8 mouse cellular contexts compared by ENCODE assay signal in the genomic region with DNA sequence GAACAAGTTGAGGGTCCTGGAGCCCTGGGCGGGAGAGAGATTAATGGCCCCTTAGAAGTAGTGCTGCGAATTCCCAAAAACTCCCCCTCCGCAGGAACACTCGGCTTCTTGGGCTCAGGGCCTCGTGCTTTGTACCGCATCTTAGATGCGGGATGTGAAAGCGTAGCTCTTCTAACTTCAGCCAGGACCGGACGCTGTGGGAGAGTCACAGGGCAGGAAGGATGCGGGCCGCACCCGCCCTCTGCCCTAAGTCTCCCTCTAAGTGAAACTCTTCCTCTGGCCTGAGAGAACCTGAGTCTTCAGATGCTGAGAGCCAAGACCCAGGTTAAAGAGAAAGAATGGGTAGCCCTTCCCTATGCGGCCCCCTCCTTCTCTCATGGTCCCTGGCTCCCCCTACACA. TPM values are rescaled to one million over a fixed set of nuclear protein-coding genes. Genes with fewer than 3 reads are reported as not detected.
A peak's percentile ranks its signal among the peaks of the same experiment; 100 is the strongest.
DNase-seq lines count a peak whose midpoint lies in the region; ATAC-seq and TF ChIP-seq lines count a peak whose summit lies in the region.

No protein-coding gene starts in this region.

- intact Hi-C loops in heart, adult 2 months (cut with DNase I) = loop anchor here (5.0 kb wide), 1 partner anchor 57 kb away; a partner anchor contains a TSS
- intact Hi-C loops in heart, postnatal 25 days (cut with DNase I) = loop anchor here (5.0 kb wide), 2 partner anchors 57 to 92 kb away; a partner anchor contains a TSS

- H3K4me3 ChIP-seq in heart, adult 2 months = peak overlapping the region; percentile 71
- H3K4me3 ChIP-seq in forebrain, embryonic 14.5 days (ENCODE audit: low read depth, low read length) = peak overlapping the region; percentile 75
- H3K4me3 ChIP-seq in kidney, adult 2 months (ENCODE audit: insufficient read depth, low read depth, low read length) = peak overlapping the region; percentile 74

- peak overlapping the region; percentile 95 for H3K4me2 ChIP-seq in forebrain, embryonic 14.5 days (ENCODE audit: low read length)

- DNase-seq in heart, adult 2 months = peak; percentile 65 to 72
- no peak for DNase-seq in heart, postnatal 25 days (ENCODE audit: low spot score)
- DNase-seq in forebrain, embryonic 14.5 days (ENCODE audit: low spot score) = no peak
- peak; percentile 65 for DNase-seq in kidney, adult 2 months
- peak; percentile 51 for DNase-seq in lung, postnatal 14 days
- DNase-seq in right cerebral cortex, postnatal 10 days (ENCODE audit: low spot score in 2 of 2) = no peak
- DNase-seq in ovary, postnatal 14 days (ENCODE audit: low spot score) = no peak

- ATAC-seq in forebrain, embryonic 14.5 days = no peak
- ATAC-seq in monocyte, adult 5-6 weeks (replicated peaks; ENCODE audit: insufficient number of reproducible peaks, low FRiP score, low TSS enrichment, poor library complexity, severe bottlenecking) = no peak

- H3K27ac ChIP-seq in heart, adult 2 months = peak overlapping the region; percentile 98
- no peak overlapping the region for H3K27ac ChIP-seq in forebrain, embryonic 14.5 days (ENCODE audit: low read depth, low read length)
- H3K27ac ChIP-seq in kidney, adult 2 months (ENCODE audit: insufficient read depth, low read depth, low read length) = peak overlapping the region; percentile 67

- H3K9me3 ChIP-seq in forebrain, embryonic 14.5 days (replicated peaks; ENCODE audit: control insufficient read depth, low read length) = no peaks in the 10 kb centered on the region

- peaks cover 7% of the 10 kb centered on the region; the same call in 1 of the 2 replicates for H3K36me3 ChIP-seq in heart, adult 2 months (ENCODE audit: control insufficient read depth, insufficient read depth, low read length)
- H3K36me3 ChIP-seq in forebrain, embryonic 14.5 days (ENCODE audit: control insufficient read depth, insufficient read depth, low read length) = no peaks in the 10 kb centered on the region
- H3K36me3 ChIP-seq in kidney, adult 2 months (ENCODE audit: control insufficient read depth, insufficient read depth, low read length) = no peaks in the 10 kb centered on the region

- TF ChIP-seq EP300 in heart, adult 2 months (IDR thresholded peaks at IDR 0.05; ENCODE audit: insufficient read depth, low read depth, low read length) = peak; percentile 83

- H3K9ac ChIP-seq in heart, adult 2 months (ENCODE audit: low read depth, low read length) = peak overlapping the region; percentile 98
- H3K9ac ChIP-seq in forebrain, embryonic 14.5 days (ENCODE audit: low read length) = peak overlapping the region; percentile 79

- H3K4me1 ChIP-seq in heart, adult 2 months (ENCODE audit: control insufficient read depth, insufficient read depth, low read length) = peaks cover 14% of the 10 kb centered on the region
- peaks cover 24% of the 10 kb centered on the region for H3K4me1 ChIP-seq in forebrain, embryonic 14.5 days (ENCODE audit: control insufficient read depth, insufficient read depth, low read length)
- no peaks in the 10 kb centered on the region; the same call in 1 of the 2 replicates for H3K4me1 ChIP-seq in kidney, adult 2 months (ENCODE audit: control insufficient read depth, insufficient read depth, low read length)

- no peaks in the 10 kb centered on the region for H3K79me2 ChIP-seq in heart, adult 2 months (replicated peaks; ENCODE audit: control insufficient read depth, insufficient read depth, low read length)

- TF ChIP-seq POLR2A in heart, adult 2 months (IDR thresholded peaks at IDR 0.05; ENCODE audit: insufficient read depth, low read depth, low read length) = peak; percentile 57
- no peak for TF ChIP-seq POLR2A in kidney, adult 2 months (IDR thresholded peaks at IDR 0.05; ENCODE audit: low read depth, low read length)

- H3K27me3 ChIP-seq in heart, adult 2 months (ENCODE audit: control insufficient read depth, insufficient read depth, low read length) = no peaks in the 10 kb centered on the region
- 0 out of 2 replicates have a peak, but pooled peaks cover 5% of the 10 kb centered on the region for H3K27me3 ChIP-seq in forebrain, embryonic 14.5 days (replicated peaks; ENCODE audit: control insufficient read depth, insufficient read depth, low read length)
- no peaks in the 10 kb centered on the region for H3K27me3 ChIP-seq in kidney, adult 2 months (replicated peaks; ENCODE audit: control insufficient read depth, insufficient read depth, low read length)

- WGBS in heart, adult 2 months = 28% methylated on average over 14 of the region's 14 CpGs
- WGBS in forebrain, embryonic 14.5 days = 6% methylated on average over 14 of the region's 14 CpGs
- 36% methylated on average over 14 of the region's 14 CpGs for WGBS in kidney, adult 2 months

- TF ChIP-seq CTCF in heart, adult 2 months (IDR thresholded peaks at IDR 0.05) = no peak
- no peak for TF ChIP-seq CTCF in kidney, adult 2 months (conservative IDR thresholded peaks at IDR 0.05; ENCODE audit: insufficient read depth, insufficient read length, low read depth, low read length)

RNA-seq across cellular contexts. Expression of a gene that starts 1.0 kb away (rescaled TPM):
- 10 to 100 TPM; 10.9 to 11.5 TPM for total RNA-seq in heart, adult 2 months (2021)
- 7.4 and 7.6 TPM in 2 replicates for polyA plus RNA-seq in heart, adult 2 months (2012; rRNA removed)
- 10 to 100 TPM in 1 of 2 experiments, 1 to 10 TPM in 1; 9.4 to 12.3 TPM for total RNA-seq in heart, postnatal 25 days (2021)
- polyA plus RNA-seq in forebrain, embryonic 14.5 days (2014; fragmentation: Nextera tagmentation; extraction: Ambion mirVana) = 0.93 and 1.0 TPM in 2 replicates
- 6.2 and 7.0 TPM in 2 replicates for polyA plus RNA-seq in kidney, adult 2 months (2012; rRNA removed)
- total RNA-seq in monocyte, adult 5-6 weeks (2017) = 4.9 to 10.8 TPM (median 9.0 TPM) in 3 replicates

RNA-seq across cellular contexts. Expression of a gene that starts 29.1 kb away (rescaled TPM):
- 10 to 100 TPM; 12.1 to 45.3 TPM for total RNA-seq in heart, adult 2 months (2021)
- 17.0 and 23.8 TPM in 2 replicates for polyA plus RNA-seq in heart, adult 2 months (2012; rRNA removed)
- total RNA-seq in heart, postnatal 25 days (2021) = 1 to 10 TPM; 5.5 to 6.3 TPM
- 2.1 and 2.9 TPM in 2 replicates for polyA plus RNA-seq in forebrain, embryonic 14.5 days (2014; fragmentation: Nextera tagmentation; extraction: Ambion mirVana)
- 4.9 and 5.7 TPM in 2 replicates for polyA plus RNA-seq in kidney, adult 2 months (2012; rRNA removed)
- total RNA-seq in monocyte, adult 5-6 weeks (2017) = 717 to 1,434 TPM (median 717 TPM) in 3 replicates

RNA-seq across cellular contexts. Expression of a gene that starts 51.1 kb away (rescaled TPM):
- 10 to 100 TPM in 1 of 2 experiments, 1 to 10 TPM in 1; 9.9 to 12.3 TPM for total RNA-seq in heart, adult 2 months (2021)
- polyA plus RNA-seq in heart, adult 2 months (2012; rRNA removed) = 15.3 and 19.3 TPM in 2 replicates
- total RNA-seq in heart, postnatal 25 days (2021) = 10 to 100 TPM; 11.7 to 14.5 TPM
- polyA plus RNA-seq in forebrain, embryonic 14.5 days (2014; fragmentation: Nextera tagmentation; extraction: Ambion mirVana) = 24.7 and 33.5 TPM in 2 replicates
- polyA plus RNA-seq in kidney, adult 2 months (2012; rRNA removed) = 37.0 and 37.2 TPM in 2 replicates
- total RNA-seq in monocyte, adult 5-6 weeks (2017) = 14.2 to 16.4 TPM (median 14.2 TPM) in 3 replicates

RNA-seq across cellular contexts. Expression of a gene that starts 59.1 kb away (rescaled TPM):
- 10 to 100 TPM; 21.2 to 22.4 TPM for total RNA-seq in heart, adult 2 months (2021)
- polyA plus RNA-seq in heart, adult 2 months (2012; rRNA removed) = 26.4 and 29.3 TPM in 2 replicates
- 10 to 100 TPM; 21.5 to 25.0 TPM for total RNA-seq in heart, postnatal 25 days (2021)
- 82.3 and 83.1 TPM in 2 replicates for polyA plus RNA-seq in forebrain, embryonic 14.5 days (2014; fragmentation: Nextera tagmentation; extraction: Ambion mirVana)
- polyA plus RNA-seq in kidney, adult 2 months (2012; rRNA removed) = 46.1 and 48.7 TPM in 2 replicates
- total RNA-seq in monocyte, adult 5-6 weeks (2017) = 52.9 to 72.0 TPM (median 58.7 TPM) in 3 replicates

Comparison
In these comparisons a context has a peak if more than half of its experiments do, and no peak if none do; other contexts are left out.
1. DNase-seq: peak in heart, adult 2 months (2 of 2), kidney, adult 2 months (single experiment) and lung, postnatal 14 days (single experiment); none in heart, postnatal 25 days (single experiment), forebrain, embryonic 14.5 days (single experiment), right cerebral cortex, postnatal 10 days (0 of 2) and ovary, postnatal 14 days (single experiment).
2. RNA of a gene that starts 29.1 kb away (total RNA-seq): 717 to 1,434 TPM in monocyte, adult 5-6 weeks; 12.1 to 45.3 TPM in heart, adult 2 months and 5.5 to 6.3 TPM in heart, postnatal 25 days; every median in the first group is over 10 times any median in the second.
3. Peak in every context shown above with its lines, with median percentiles within 50 percentile points of each other: H3K4me3 ChIP-seq.